Mouse (Mus musculus) T-helper 2 cell (primary cell): Measurements from ENCODE around the gene Tas2r117.

ENCODE experiments used
- in situ Hi-C: fragments of 300-600 bp; cut with MboI, MseI; formaldehyde crosslinking; loops from one replicate; pipeline ENCODE4 v1.15.1; 2025; ENCODE audit warnings: high pct_unique_total_duplicates

Gene Tas2r117

GRCm38 (mm10) chr6:132802518-132802917, at the start of gene Tas2r117:
Tas2r117 (plus strand) TSS chr6:132802818.
- in situ Hi-C loops = loop anchor here (5.0 kb wide), 1 partner anchor 215 kb away; no protein-coding TSS in a partner anchor

GRCm38 (mm10) chr6:132754430-132754829, 48.2 kb upstream of the Tas2r117 start, which contains the start of gene Tas2r124:
Tas2r124 (plus strand) TSS chr6:132754730.
- in situ Hi-C loops = no loop called here

- in situ Hi-C loops = no loop called here
Measured at GRCm38 (mm10) chr6:132761831-132762230, 40.8 kb upstream of the Tas2r117 start, which contains the start of gene Tas2r102. Tas2r102 (plus strand) TSS chr6:132762131.

- in situ Hi-C loops = no loop called here
Measured at GRCm38 (mm10) chr6:132778062-132778461, 24.6 kb upstream of the Tas2r117 start, which contains the start of gene Tas2r136. Tas2r136 (minus strand) TSS chr6:132778162.

- in situ Hi-C loops = no loop called here
Measured at GRCm38 (mm10) chr6:132795393-132795792, 7.2 kb upstream of the Tas2r117 start.

- in situ Hi-C loops = no loop called here
Measured at GRCm38 (mm10) chr6:132846842-132847241, 44.2 kb downstream of the Tas2r117 start, which contains the start of gene Tas2r123. Tas2r123 (plus strand) TSS chr6:132847142.
